Mouse (Mus musculus) bone marrow, adult 2 months (tissue): Measurements from ENCODE around the gene Olfr972. TPM values are rescaled to one million over a fixed set of nuclear protein-coding genes. Genes with fewer than 3 reads are reported as not detected.
"Not testable (repeated sequence)": the region's sequence is repeated elsewhere in the genome, so short reads cannot be mapped to it uniquely, and the experiment has no call there.

Source experiments
- H3K27ac ChIP-seq: fragments of 200-500 bp; 2 replicates; pipeline ENCODE4 v1.5.1; 2012; ENCODE audit warnings: low read depth, mild to moderate bottlenecking, control low read depth, inconsistent platforms, low read length; ENCODE audit not compliant: control insufficient read depth, poor library complexity, insufficient read depth
- H3K4me1 ChIP-seq: fragments of 200-500 bp; 2 replicates; pipeline ENCODE4 v1.6.1; 2011; ENCODE audit warnings: low read length; ENCODE audit not compliant: control insufficient read depth, insufficient read depth
- H3K4me3 ChIP-seq: fragments of 200-500 bp; replicated peaks from 2 replicates; pipeline ENCODE3; 2011; ENCODE audit warnings: mild to moderate bottlenecking, low read depth, low read length, control low read depth; ENCODE audit not compliant: control insufficient read depth
- CTCF ChIP-seq: fragments of 200-500 bp; IDR thresholded peaks from 2 replicates; pipeline ENCODE4 v1.5.1; 2011; ENCODE audit warnings: low read length, control low read depth; ENCODE audit not compliant: control insufficient read depth, insufficient read depth
- POLR2A ChIP-seq: fragments of 200-500 bp; IDR thresholded peaks from 2 replicates; pipeline ENCODE4 v1.6.1; 2011; ENCODE audit warnings: low read depth, mild to moderate bottlenecking, control low read depth, low read length, borderline replicate concordance; ENCODE audit not compliant: control insufficient read depth
- WGBS: fragments of 180-500 bp; shearing (Covaris S2); methylation state at CpG from one replicate; pipeline ENCODE4 v1.1.7; 2018; 5-methylcytosine and 5-hydroxymethylcytosine counted together
- polyA plus RNA-seq: library from polyadenylated mRNA; stranded (reverse); fragments of >200 nt; gene quantifications from 2 replicates; pipeline ENCODE4 v1.2.4, GENCODE M21; 2011; ENCODE audit warnings: low replicate concordance; ENCODE audit not compliant: missing spikeins, insufficient read depth, insufficient read length

Gene Olfr972
- polyA plus RNA-seq, result not detected in 2 replicates

DNA sequence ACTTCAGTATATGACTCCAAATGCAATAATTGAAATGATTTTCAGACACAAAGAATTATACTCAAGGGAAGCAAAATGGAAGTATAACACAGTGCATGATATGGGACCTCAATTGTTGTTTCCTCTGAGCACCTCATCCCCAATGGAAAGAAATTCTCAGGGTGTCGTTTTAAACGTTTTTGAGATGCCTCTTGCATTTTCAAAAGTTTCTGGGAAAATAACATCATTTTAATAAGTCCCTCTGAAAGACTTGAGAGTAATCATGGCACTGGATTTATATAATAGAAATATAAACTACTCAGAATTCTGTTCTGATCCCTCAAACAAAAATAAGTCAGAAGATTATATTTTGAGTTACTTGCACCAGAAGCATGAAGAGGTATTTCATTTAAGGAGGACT is at the start of gene Olfr972:
Gene Olfr972 (plus strand): TSS at position 301 of the 400 bp plus-strand sequence.
- 52% methylated on average over 2 of the region's 2 CpGs for whole genome bisulfite sequencing

DNA sequence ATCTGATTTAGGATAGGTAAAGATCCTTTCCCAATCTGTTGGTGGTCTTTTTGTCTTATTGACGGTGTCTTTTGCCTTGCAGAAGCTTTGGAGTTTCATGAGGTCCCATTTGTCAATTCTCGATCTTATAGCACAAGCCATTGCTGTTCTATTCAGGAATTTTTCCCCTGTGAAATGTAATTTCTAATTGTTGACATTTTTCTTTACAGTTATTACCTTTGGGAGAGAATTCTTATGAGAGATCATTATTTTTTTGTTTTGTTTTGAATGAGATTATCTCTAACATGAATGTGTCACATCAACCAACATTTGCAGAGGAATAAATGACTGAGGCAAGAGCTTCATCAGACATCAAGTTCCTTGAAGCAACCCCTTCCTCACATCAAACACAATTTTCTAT is 29.6 kb upstream of the Olfr972 start, which contains the start of gene Olfr971:
Gene Olfr971 (plus strand): TSS at position 301 of the 400 bp plus-strand sequence.
- H3K4me3 ChIP-seq, H3K4me1 ChIP-seq, H3K27ac ChIP-seq: not testable (repeated sequence)
- 83% methylated on average over 2 of the region's 2 CpGs for WGBS

More for the DNA sequence above, at the start of gene Olfr972:
- TF ChIP-seq CTCF (no peak), POLR2A (no peak)
- Histone ChIP-seq H3K4me3 (no peak within 1 kb of the TSS), H3K4me1 (no peaks in the 10 kb centered on the region), H3K27ac (no peak within 1 kb of the TSS)

DNA sequence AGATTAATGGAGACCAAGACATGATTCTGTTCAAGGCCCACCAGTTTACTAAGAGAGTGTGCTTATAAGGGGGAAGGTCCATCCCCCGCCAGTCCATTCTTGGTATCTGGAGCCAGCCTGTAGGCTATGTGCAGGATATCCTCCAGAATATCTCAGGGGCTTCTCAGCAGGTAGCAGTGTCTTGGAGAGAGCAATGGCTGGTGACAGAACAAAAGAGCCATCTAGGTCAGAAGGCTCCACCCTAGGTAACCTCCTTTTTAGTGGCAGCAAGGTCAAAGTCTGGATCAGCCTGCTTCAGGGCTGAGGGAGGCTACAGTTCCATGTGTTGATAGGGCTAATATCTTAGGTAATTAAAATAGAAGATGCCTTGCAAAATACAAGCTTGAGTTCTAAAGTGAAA is 5.8 kb downstream of the Olfr972 start:
- WGBS, result 56% methylated on average over 1 of the region's 1 CpGs
- not testable (repeated sequence) for H3K4me3 ChIP-seq, H3K27ac ChIP-seq, H3K4me1 ChIP-seq

DNA sequence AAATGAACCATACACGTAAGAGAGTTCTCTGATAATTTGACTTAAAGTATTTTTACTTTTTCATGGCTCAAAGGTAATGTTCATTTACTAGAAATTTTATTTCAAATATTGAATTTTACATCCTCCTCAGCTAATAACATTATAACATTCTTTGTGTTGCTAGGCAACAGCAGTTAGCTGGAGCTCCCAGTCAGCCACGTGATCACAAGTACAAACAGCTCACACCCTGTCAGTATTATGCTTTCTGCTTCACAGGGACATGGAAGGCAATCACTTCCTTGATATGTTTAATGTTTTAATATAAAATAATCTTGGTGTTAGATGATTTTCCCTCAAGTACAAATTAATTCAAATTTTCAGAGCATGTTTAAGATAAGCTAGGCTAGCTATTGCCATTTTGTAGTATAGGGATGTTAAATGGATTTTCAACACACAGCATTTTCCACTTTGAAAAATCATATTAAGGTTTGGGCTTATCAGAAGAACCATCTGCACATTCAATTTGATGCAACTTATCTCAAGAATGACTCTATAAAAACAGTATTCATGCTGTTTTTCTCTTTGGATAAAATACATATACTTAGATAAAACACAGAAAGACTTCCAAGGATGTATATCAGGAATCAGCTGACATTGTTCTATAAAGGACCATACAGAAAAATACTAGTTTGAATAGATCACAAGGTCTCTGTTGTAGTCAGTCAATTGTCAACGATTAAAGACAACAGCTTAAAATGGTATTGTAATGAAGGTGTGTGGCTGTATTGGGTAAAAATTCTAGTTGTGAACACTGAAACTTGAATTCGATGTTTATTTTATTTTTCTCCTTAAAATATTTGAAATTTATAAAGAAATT is 11.5 kb downstream of the Olfr972 start:
- H3K4me1 ChIP-seq, H3K27ac ChIP-seq, H3K4me3 ChIP-seq: not testable (repeated sequence)
- WGBS, result no CpG with 5 or more reads among the region's 4 CpGs

DNA sequence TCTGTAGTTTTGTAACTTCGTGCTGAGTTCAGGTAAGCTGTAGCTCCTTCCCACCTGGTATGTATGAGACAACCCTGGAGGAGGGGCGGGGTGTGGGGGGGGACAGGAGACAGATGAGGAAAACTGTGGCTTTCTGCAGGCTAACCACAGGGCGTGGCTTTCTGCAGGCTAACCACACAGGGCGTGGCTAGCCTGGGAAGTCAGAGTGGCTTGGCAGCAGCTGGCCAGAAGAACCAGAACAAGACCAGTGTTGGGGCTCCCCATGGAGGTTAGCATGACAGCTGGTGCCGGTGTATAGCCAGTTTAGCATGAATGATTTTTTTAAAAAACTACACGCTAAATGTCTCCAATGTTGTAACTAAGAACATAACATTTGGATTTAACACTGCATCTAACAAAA is 38.9 kb downstream of the Olfr972 start:
- no peak overlapping the region for H3K4me3 ChIP-seq
- H3K4me1 ChIP-seq, result no peaks in the 10 kb centered on the region
- WGBS, result 2% methylated on average over 6 of the region's 6 CpGs
- TF ChIP-seq POLR2A (no peak), CTCF (no peak)
- no peak overlapping the region for H3K27ac ChIP-seq

DNA sequence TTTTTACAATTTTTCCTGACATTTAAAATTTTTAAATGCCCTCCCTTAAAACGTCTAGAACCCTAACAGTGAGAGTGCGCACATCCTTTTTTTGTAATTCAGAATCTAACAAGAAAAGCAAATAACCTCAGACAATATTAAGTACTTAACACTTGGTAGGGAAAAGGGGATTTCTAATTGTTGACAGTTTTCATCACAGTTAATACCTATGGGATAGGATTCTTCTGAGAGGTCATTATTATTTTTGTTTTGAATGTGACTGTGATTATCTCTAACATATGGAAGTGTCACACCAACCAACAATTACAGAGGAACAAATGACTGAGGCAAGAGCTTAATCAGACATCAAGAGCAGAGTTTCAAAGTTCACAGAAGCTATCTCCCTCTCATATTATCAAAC is 40.8 kb downstream of the Olfr972 start, which contains the start of gene Olfr229:
Gene Olfr229 (plus strand): TSS at position 301 of the 400 bp plus-strand sequence.
- TF ChIP-seq POLR2A, result no peak
- TF ChIP-seq CTCF, result no peak
- Histone ChIP-seq H3K4me3 (no peak within 1 kb of the TSS), H3K27ac (no peak within 1 kb of the TSS), H3K4me1 (no peaks in the 10 kb centered on the region)
- 74% methylated on average over 2 of the region's 2 CpGs for WGBS

DNA sequence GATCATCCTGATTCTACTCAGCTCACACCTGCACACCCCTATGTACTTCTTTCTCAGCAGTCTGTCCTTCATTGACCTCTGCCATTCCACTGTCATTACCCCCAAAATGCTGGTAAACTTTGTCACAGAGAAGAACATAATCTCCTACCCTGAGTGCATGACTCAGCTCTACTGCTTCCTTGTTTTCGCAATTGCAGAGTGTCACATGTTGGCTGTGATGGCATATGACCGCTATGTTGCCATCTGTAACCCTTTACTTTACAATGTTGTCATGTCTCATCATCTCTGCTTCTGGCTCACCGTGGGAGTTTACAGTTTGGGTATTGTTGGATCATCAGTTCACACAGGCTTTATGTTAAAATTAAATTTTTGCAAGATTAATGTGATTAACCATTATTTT is 43.7 kb downstream of the Olfr972 start:
- TF ChIP-seq CTCF (no peak), POLR2A (no peak)
- Histone ChIP-seq H3K27ac (no peak overlapping the region), H3K4me1 (no peaks in the 10 kb centered on the region), H3K4me3 (no peak overlapping the region)
- WGBS, result 20% methylated on average over 3 of the region's 3 CpGs

Other genes with a start within 250 kb of the Olfr972 start
- not detected in 2 replicates for gene Olfr960, start 245.0 kb upstream of the Olfr972 start, polyA plus RNA-seq
- not detected in 2 replicates for gene Olfr961, start 221.3 kb upstream of the Olfr972 start, polyA plus RNA-seq
- gene Olfr963, start 199.2 kb upstream of the Olfr972 start, polyA plus RNA-seq, result not detected in 2 replicates
- gene Olfr149, start 159.3 kb upstream of the Olfr972 start, polyA plus RNA-seq, result not detected in 2 replicates
- gene Olfr965, start 155.1 kb upstream of the Olfr972 start, polyA plus RNA-seq, result not detected in 2 replicates
- 1.1 and 5.3 TPM in 2 replicates for gene Olfr150, start 135.4 kb upstream of the Olfr972 start, polyA plus RNA-seq
- not detected in 2 replicates for gene Olfr967, start 120.2 kb upstream of the Olfr972 start, polyA plus RNA-seq
- gene Olfr968, start 83.2 kb upstream of the Olfr972 start, polyA plus RNA-seq, result not detected in 2 replicates
- gene Olfr969, start 75.5 kb upstream of the Olfr972 start, polyA plus RNA-seq, result not detected in 2 replicates
- not detected in 2 replicates for gene Olfr970, start 57.6 kb upstream of the Olfr972 start, polyA plus RNA-seq
- gene Olfr971, start 29.5 kb upstream of the Olfr972 start, polyA plus RNA-seq, result 0.65 TPM in 1 of 2 replicates, not detected in the other
- not detected in 2 replicates for gene Olfr229, start 40.9 kb downstream of the Olfr972 start, polyA plus RNA-seq
- not detected in 2 replicates for gene Olfr974, start 71.1 kb downstream of the Olfr972 start, polyA plus RNA-seq
- gene Olfr975, start 85.6 kb downstream of the Olfr972 start, polyA plus RNA-seq, result not detected in 2 replicates
- gene Olfr976, start 94.7 kb downstream of the Olfr972 start, polyA plus RNA-seq, result not detected in 2 replicates
- gene Olfr978, start 125.7 kb downstream of the Olfr972 start, polyA plus RNA-seq, result not detected in 2 replicates
- not detected in 2 replicates for gene Olfr979, start 137.0 kb downstream of the Olfr972 start, polyA plus RNA-seq
- not detected in 2 replicates for gene Olfr980, start 143.2 kb downstream of the Olfr972 start, polyA plus RNA-seq
- not detected in 2 replicates for gene Olfr981, start 155.0 kb downstream of the Olfr972 start, polyA plus RNA-seq
- gene Olfr982, start 207.4 kb downstream of the Olfr972 start, polyA plus RNA-seq, result not detected in 2 replicates
- not detected in 2 replicates for gene Olfr983, start 227.2 kb downstream of the Olfr972 start, polyA plus RNA-seq
- gene Olfr984, start 247.8 kb downstream of the Olfr972 start, polyA plus RNA-seq, result not detected in 2 replicates